Mouse (Mus musculus) v-Abl transformed pro-B cells (cell line): Measurements from ENCODE around the gene Rbm28.

ENCODE experiments used
- in situ Hi-C, 2 experiments: fragments of 400-800 bp; cut with MboI; formaldehyde crosslinking; loops; one replicate each; pipeline ENCODE4 v1.15.1; 2025; ENCODE audit not compliant: unreplicated experiment in 2 of 2

Gene Rbm28

DNA sequence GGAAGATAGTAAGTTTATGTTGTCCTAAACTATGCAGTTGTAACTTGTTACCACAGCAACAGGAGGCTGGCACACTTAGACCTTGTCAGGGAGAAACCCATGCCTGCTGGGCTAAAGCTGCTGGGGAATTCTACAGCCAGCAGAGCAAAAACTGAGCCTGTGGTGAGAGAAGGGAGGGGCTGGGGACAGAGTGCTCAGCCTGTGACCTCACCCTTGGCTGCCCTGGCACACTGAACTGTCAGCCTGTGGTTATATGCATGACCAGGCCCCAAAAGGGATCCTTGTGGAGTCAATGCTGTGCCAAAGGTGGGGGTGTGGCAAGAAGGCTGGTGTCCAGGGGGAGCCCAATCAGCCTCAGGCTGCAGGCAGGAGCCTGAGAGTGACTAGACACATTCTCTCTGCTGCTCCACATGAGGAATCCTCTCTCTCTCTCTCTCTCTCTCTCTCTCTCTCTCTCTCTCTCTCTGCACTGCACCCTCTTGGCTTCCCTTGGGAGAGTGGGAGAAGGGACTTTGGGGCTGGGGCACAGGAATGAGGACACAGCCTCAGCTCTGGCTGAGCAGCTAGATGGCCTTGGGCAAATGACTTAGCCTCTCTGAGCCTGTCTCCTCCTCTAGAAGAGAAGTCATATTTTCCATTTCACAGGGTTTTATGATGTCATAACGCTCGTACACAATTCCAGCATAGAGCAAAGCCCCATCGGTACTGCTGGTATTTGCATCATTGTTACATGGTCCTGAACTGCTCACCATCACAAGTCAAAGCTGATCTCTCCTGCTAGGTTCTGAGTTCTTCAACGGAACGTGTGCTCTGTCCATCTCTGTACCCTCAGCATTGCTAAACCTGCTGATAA, 31.3 kb upstream of the Rbm28 start:
- in situ Hi-C loops: no loop called here

DNA sequence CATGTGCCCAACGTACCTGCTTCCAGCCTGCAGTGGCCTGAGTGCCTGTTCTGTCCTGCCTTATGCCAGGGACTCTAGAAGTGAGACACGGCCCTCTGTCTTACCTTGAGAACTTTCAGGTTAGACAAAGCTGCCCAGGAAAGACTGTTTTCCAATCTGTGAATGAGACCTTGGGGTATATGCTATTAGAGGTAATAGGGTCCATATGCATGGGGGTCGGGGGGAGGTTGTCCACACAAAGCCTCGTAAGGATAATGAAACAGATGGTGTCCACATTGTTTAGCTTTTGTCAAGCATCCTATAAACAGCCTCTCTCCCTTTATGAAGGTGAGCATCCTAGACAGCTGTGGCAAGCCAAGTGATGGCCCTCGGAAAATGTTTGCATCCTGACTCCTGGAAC, 30.3 kb upstream of the Rbm28 start:
- in situ Hi-C loops: no loop called here

DNA sequence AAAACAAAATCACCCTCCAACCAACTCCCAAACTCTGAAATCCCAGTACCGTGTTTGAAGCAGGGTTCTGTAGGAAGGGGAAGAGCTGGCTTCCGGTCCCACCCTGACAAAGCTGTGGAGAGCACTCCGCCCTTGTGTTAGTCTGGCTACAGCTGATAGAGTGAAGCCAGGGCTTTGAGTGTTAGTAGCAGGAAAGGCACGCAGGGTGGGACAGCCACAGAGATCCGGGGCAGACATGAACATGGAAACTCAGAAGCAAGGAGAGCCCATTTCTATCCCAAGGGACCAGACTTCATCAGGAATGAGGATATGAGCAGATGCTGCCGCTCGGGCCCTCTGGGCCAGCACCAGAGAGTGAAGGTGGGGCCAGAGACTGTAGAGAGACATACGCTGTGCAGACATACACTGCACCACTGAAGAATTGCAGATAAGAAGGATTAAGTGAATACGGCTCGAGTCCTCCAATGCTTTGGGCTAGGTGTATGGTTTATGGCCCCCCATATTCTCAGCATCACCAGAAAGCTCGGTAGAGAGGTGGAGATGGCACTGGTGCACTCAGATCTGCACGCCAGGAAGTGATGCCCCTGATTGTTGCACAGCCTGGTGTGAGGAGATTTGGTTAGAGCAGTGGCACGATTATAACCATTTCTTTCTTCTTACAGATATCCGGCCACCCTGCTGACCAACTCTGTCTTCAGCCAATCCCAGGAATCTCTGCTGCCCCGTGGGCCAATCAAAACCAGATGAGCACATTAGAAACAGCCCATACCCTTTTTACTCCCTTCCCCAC, 29.4 kb upstream of the Rbm28 start:
- in situ Hi-C loops: no loop called here

DNA sequence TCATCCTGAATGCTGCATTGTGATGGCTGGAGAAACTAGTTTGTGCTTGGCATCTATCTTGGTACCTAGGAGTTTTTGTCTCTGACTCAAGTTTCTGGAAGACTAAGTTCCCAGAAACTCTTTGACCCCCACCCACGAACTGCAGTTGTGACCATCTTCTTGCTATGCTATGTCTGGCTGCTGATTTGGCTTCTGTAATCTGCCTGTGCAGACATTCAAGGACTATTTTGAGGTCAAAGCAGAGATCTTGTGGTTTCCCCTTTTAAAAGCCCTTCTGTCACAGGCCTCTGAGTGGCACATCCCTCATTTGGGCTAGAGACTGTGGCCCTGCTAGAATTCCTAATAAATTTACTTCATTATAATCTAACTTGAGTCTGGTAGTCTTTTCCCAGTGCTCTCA, 23.1 kb upstream of the Rbm28 start:
- in situ Hi-C loops: no loop called here

- in situ Hi-C loops: no loop called here
These were observed 15.0 kb upstream of the Rbm28 start for GRCm38 (mm10) chr6:29179843-29180242.

DNA sequence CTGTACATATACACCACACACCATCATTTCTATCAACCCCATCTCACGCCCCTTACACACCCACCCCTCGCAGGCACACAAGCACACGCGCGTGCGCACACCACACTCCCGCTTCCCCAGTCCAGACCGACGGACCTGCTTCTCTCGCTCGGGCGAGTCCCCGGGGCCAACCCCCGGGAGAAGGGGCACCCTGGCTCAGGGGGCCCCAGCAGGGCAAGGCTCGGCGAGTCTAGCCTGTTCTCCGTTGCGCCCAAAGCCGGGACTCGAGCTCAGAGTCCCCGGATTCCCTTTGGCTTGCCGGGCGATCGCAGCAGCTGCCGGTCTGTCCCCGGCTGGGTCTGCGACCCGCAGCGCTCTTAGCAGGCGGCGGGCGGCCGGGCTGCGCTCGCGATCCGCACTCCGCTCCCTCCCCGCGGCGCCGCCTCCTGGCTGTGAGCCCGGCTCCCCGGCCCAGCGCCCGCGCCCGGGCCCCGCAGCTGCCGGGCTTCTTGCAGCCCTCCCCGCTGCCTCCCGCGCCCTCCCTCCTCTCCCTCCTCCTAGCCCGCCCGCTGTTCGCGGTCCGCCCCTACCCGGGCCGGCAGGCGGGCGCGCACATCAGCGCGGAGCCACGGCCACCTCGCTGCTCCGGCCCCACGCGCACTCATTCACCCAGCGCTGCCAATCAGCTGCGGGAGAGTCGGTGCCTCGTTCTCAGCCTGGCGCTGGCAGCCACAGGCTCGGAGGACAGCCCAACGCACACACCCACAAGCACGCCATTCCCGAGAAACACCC, 14.3 kb upstream of the Rbm28 start, which contains the start of gene Prrt4:
TSS of gene Prrt4 (minus strand) at position 697 of the 771 bp plus-strand sequence.
- in situ Hi-C loops: no loop called here

- in situ Hi-C loops: no loop called here
These were observed 13.4 kb upstream of the Rbm28 start for GRCm38 (mm10) chr6:29177901-29178879.

GRCm38 (mm10) chr6:29175113-29175512, 10.3 kb upstream of the Rbm28 start:
- in situ Hi-C loops: no loop called here

GRCm38 (mm10) chr6:29174368-29174767, 9.6 kb upstream of the Rbm28 start:
- in situ Hi-C loops: loop anchor here (25.0 kb wide), 2 partner anchors 313 to 1213 kb away; partner anchors contain the start of gene Zc3hc1 (in 1 of the 2)

GRCm38 (mm10) chr6:29170952-29171388, 6.2 kb upstream of the Rbm28 start:
- in situ Hi-C loops: loop anchor here (25.0 kb wide), 2 partner anchors 316 to 1216 kb away; partner anchors contain the start of gene Zc3hc1 (in 1 of the 2)

GRCm38 (mm10) chr6:29170063-29170921, 5.5 kb upstream of the Rbm28 start:
- in situ Hi-C loops: loop anchor here (25.0 kb wide), 2 partner anchors 317 to 1217 kb away; partner anchors contain the start of gene Zc3hc1 (in 1 of the 2)

DNA sequence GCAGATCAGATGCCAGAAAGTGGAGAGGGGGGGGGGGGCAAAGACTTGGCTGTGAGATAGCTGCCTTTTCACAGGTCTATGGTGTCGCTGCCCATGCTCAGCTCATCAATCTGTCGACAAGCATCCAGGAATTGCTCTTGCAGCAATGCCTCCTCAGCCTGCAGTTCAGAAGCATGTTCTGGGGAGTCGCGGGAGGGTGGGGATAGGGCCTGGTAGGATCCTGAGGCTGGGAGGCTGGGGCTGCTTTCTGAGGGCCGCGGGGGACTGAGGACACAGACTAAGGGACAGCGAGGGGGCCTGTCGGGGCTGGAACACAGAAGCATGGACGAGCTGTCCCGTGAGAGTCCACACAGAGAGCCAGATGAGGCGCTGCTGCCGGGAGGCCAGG, 4.9 kb upstream of the Rbm28 start:
- in situ Hi-C loops: loop anchor here (5.0 to 25.0 kb wide), 10 partner anchors 33 to 1218 kb away; partner anchors contain the start of genes Fam71f2 (in 2 of the 2) and Zc3hc1 (in 1 of the 2)

GRCm38 (mm10) chr6:29168871-29169270, 4.1 kb upstream of the Rbm28 start:
- in situ Hi-C loops: loop anchor here (5.0 to 25.0 kb wide), 10 partner anchors 33 to 1218 kb away; partner anchors contain the start of genes Fam71f2 (in 2 of the 2) and Zc3hc1 (in 1 of the 2)

- in situ Hi-C loops: loop anchor here (5.0 to 25.0 kb wide), 10 partner anchors 36 to 1221 kb away; partner anchors contain the start of genes Fam71f2 (in 2 of the 2) and Zc3hc1 (in 1 of the 2)
These were observed 1.4 kb upstream of the Rbm28 start for GRCm38 (mm10) chr6:29166196-29166595.

DNA sequence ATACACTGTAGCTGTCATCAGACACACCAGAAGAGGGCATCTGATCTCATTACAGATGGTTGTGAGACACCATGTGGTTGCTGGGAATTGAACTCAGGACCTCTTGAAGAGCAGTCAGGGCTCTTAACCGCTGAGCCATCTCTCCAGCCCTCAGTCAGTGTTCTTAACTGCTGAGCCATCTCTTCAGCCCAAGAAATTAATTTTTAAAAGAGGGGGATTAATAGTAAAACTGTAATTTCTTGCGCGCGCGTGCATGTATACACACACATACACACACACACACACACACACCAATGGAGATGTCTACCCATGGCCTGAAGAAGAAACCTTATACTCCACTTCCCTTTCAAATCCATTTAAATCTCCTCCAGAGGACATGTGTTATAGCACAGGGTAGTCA, 3.5 kb downstream of the Rbm28 start:
- in situ Hi-C loops: loop anchor here (10.0 to 25.0 kb wide), 4 partner anchors 326 to 1226 kb away; partner anchors contain the start of gene Zc3hc1 (in 1 of the 2)

- in situ Hi-C loops: loop anchor here (10.0 to 25.0 kb wide), 4 partner anchors 327 to 1227 kb away; partner anchors contain the start of gene Zc3hc1 (in 1 of the 2)
These were observed 4.0 kb downstream of the Rbm28 start for GRCm38 (mm10) chr6:29160786-29161185.

- in situ Hi-C loops: loop anchor here (25.0 kb wide), 2 partner anchors 331 to 1231 kb away; partner anchors contain the start of gene Zc3hc1 (in 1 of the 2)
These were observed 8.5 kb downstream of the Rbm28 start for GRCm38 (mm10) chr6:29156326-29156725.

GRCm38 (mm10) chr6:29150001-29150400, 14.8 kb downstream of the Rbm28 start:
- in situ Hi-C loops: loop anchor here (25.0 kb wide), 2 partner anchors 337 to 1237 kb away; partner anchors contain the start of gene Zc3hc1 (in 1 of the 2)
